Mouse (Mus musculus): ENCODE data around the gene Lrrc74b. TPM values are rescaled to one million over a fixed set of nuclear protein-coding genes. Genes with fewer than 3 reads are reported as not detected.

Lrrc74b gene
- not detected in 2 replicates for polyA plus RNA-seq (2015; fragmentation: Nextera tagmentation; extraction: Ambion mirVana)

- Histone ChIP-seq H3K36me3 (no peaks in the 10 kb centered on the region), H3K27me3 (peaks cover 33% of the 10 kb centered on the region), H3K4me2 (replicated peaks) (peak within 1 kb of the TSS; percentile 63), H3K4me1 (peaks cover 38% of the 10 kb centered on the region), H3K9me3 (no peaks in the 10 kb centered on the region), H3K4me3 (peak within 1 kb of the TSS; percentile 32), H3K9ac (peak within 1 kb of the TSS; percentile 56; the same call in 1 of the 2 replicates), H3K27ac (no peak within 1 kb of the TSS)
- WGBS, result 3% methylated on average over 22 of the region's 22 CpGs
- ATAC-seq (ENCODE audit: low FRiP score, low read depth), result peak; percentile 70
These were observed at the start of gene Lrrc74b for GRCm38 (mm10) chr16:17561128-17561750. Gene Lrrc74b, minus strand, starts transcription at chr16:17561247.

GRCm38 (mm10) chr16:17605684-17606083 lies 44.6 kb upstream of the Lrrc74b start:
- 78% methylated on average over 5 of the region's 5 CpGs for WGBS
- Histone ChIP-seq H3K27ac (no peak overlapping the region), H3K9ac (no peak overlapping the region), H3K4me1 (no peaks in the 10 kb centered on the region), H3K4me3 (no peak overlapping the region), H3K36me3 (no peaks in the 10 kb centered on the region), H3K9me3 (no peaks in the 10 kb centered on the region), H3K27me3 (no peaks in the 10 kb centered on the region), H3K4me2 (replicated peaks) (no peak overlapping the region)
- ATAC-seq (ENCODE audit: low FRiP score, low read depth), result no peak

- no peak for ATAC-seq (ENCODE audit: low FRiP score, low read depth)
- no peaks in the 10 kb centered on the region for H3K4me1 ChIP-seq
- no peak overlapping the region for H3K4me3 ChIP-seq
- no peaks in the 10 kb centered on the region for H3K27me3 ChIP-seq
- 72% methylated on average over 4 of the region's 4 CpGs for WGBS
- no peaks in the 10 kb centered on the region for H3K36me3 ChIP-seq
- H3K27ac ChIP-seq, result no peak overlapping the region
- H3K9me3 ChIP-seq, result no peaks in the 10 kb centered on the region
- no peak overlapping the region for H3K4me2 ChIP-seq (replicated peaks)
- no peak overlapping the region for H3K9ac ChIP-seq
These were observed 43.9 kb upstream of the Lrrc74b start for GRCm38 (mm10) chr16:17604941-17605340.

- H3K9ac ChIP-seq, result no peak overlapping the region
- H3K27ac ChIP-seq, result no peak overlapping the region
- no peak overlapping the region for H3K4me2 ChIP-seq (replicated peaks)
- no peaks in the 10 kb centered on the region for H3K36me3 ChIP-seq
- H3K9me3 ChIP-seq, result no peaks in the 10 kb centered on the region
- 56% methylated on average over 3 of the region's 3 CpGs for WGBS
- no peaks in the 10 kb centered on the region for H3K27me3 ChIP-seq
- no peak for ATAC-seq (ENCODE audit: low FRiP score, low read depth)
- no peaks in the 10 kb centered on the region for H3K4me1 ChIP-seq
- H3K4me3 ChIP-seq, result no peak overlapping the region
These were observed 40.0 kb upstream of the Lrrc74b start for GRCm38 (mm10) chr16:17600944-17601562.

- 22% methylated on average over 2 of the region's 2 CpGs for WGBS
- Histone ChIP-seq H3K4me3 (no peak overlapping the region), H3K9me3 (0 out of 2 replicates have a peak, but pooled peaks cover 6% of the 10 kb centered on the region), H3K4me1 (no peaks in the 10 kb centered on the region), H3K9ac (no peak overlapping the region), H3K27ac (no peak overlapping the region), H3K36me3 (no peaks in the 10 kb centered on the region), H3K27me3 (no peaks in the 10 kb centered on the region), H3K4me2 (replicated peaks) (no peak overlapping the region)
- ATAC-seq (ENCODE audit: low FRiP score, low read depth), result no peak
These were observed 29.7 kb upstream of the Lrrc74b start for GRCm38 (mm10) chr16:17590731-17591130.

GRCm38 (mm10) chr16:17584555-17584954 lies 23.5 kb upstream of the Lrrc74b start:
- H3K27me3 ChIP-seq, result no peaks in the 10 kb centered on the region
- H3K4me1 ChIP-seq, result no peaks in the 10 kb centered on the region
- 0 out of 2 replicates have a peak, but pooled peaks cover 9% of the 10 kb centered on the region for H3K9me3 ChIP-seq
- WGBS, result 89% methylated on average over 7 of the region's 7 CpGs
- no peaks in the 10 kb centered on the region for H3K36me3 ChIP-seq
- ATAC-seq (ENCODE audit: low FRiP score, low read depth), result no peak
- H3K27ac ChIP-seq, result no peak overlapping the region
- no peak overlapping the region for H3K9ac ChIP-seq
- H3K4me3 ChIP-seq, result no peak overlapping the region
- no peak overlapping the region for H3K4me2 ChIP-seq (replicated peaks)

GRCm38 (mm10) chr16:17583064-17583463 lies 22.0 kb upstream of the Lrrc74b start, which contains the start of gene Slc7a4:
Gene Slc7a4, minus strand, starts transcription at chr16:17583214.
- H3K27ac ChIP-seq, result no peak within 1 kb of the TSS
- no peak within 1 kb of the TSS for H3K4me2 ChIP-seq (replicated peaks)
- no peaks in the 10 kb centered on the region for H3K36me3 ChIP-seq
- 0 out of 2 replicates have a peak, but pooled peaks cover 4% of the 10 kb centered on the region for H3K9me3 ChIP-seq
- WGBS, result 17% methylated on average over 8 of the region's 8 CpGs
- ATAC-seq (ENCODE audit: low FRiP score, low read depth), result no peak
- no peak within 1 kb of the TSS for H3K9ac ChIP-seq
- H3K27me3 ChIP-seq, result peaks cover 6% of the 10 kb centered on the region
- no peak within 1 kb of the TSS for H3K4me3 ChIP-seq
- H3K4me1 ChIP-seq, result no peaks in the 10 kb centered on the region

- Histone ChIP-seq H3K27ac (no peak overlapping the region), H3K36me3 (no peaks in the 10 kb centered on the region), H3K9me3 (no peaks in the 10 kb centered on the region), H3K4me3 (peak overlapping the region; percentile 60), H3K9ac (peak overlapping the region; percentile 67), H3K27me3 (peaks cover 59% of the 10 kb centered on the region), H3K4me1 (peaks cover 9% of the 10 kb centered on the region), H3K4me2 (replicated peaks) (peak overlapping the region; percentile 88)
- 18% methylated on average over 8 of the region's 8 CpGs for WGBS
- no peak for ATAC-seq (ENCODE audit: low FRiP score, low read depth)
These were observed 15.8 kb upstream of the Lrrc74b start for GRCm38 (mm10) chr16:17576825-17577215.

- Histone ChIP-seq H3K9ac (peak overlapping the region; percentile 67), H3K9me3 (no peaks in the 10 kb centered on the region), H3K4me3 (peak overlapping the region; percentile 60), H3K4me2 (replicated peaks) (peak overlapping the region; percentile 88), H3K27ac (no peak overlapping the region), H3K4me1 (peaks cover 9% of the 10 kb centered on the region), H3K36me3 (no peaks in the 10 kb centered on the region), H3K27me3 (peaks cover 65% of the 10 kb centered on the region)
- 14% methylated on average over 45 of the region's 45 CpGs for WGBS
- peak; percentile 54; the same call in 1 of the 2 replicates for ATAC-seq (ENCODE audit: low FRiP score, low read depth)
These were observed 15.1 kb upstream of the Lrrc74b start for GRCm38 (mm10) chr16:17575870-17576824.

- Histone ChIP-seq H3K27me3 (peaks cover 48% of the 10 kb centered on the region), H3K4me1 (peaks cover 14% of the 10 kb centered on the region), H3K9me3 (no peaks in the 10 kb centered on the region), H3K27ac (no peak overlapping the region), H3K4me3 (no peak overlapping the region), H3K4me2 (replicated peaks) (no peak overlapping the region), H3K36me3 (no peaks in the 10 kb centered on the region), H3K9ac (no peak overlapping the region)
- ATAC-seq (ENCODE audit: low FRiP score, low read depth), result no peak
- 26% methylated on average over 4 of the region's 4 CpGs for WGBS
These were observed 5.1 kb upstream of the Lrrc74b start for GRCm38 (mm10) chr16:17566186-17566585.

GRCm38 (mm10) chr16:17564771-17565170 lies 3.7 kb upstream of the Lrrc74b start:
- WGBS, result 68% methylated on average over 3 of the region's 3 CpGs
- H3K27me3 ChIP-seq, result peaks cover 45% of the 10 kb centered on the region

GRCm38 (mm10) chr16:17564221-17564620 lies 3.2 kb upstream of the Lrrc74b start:
- peaks cover 45% of the 10 kb centered on the region for H3K27me3 ChIP-seq
- no peaks in the 10 kb centered on the region for H3K36me3 ChIP-seq
- H3K9ac ChIP-seq, result no peak overlapping the region
- peaks cover 25% of the 10 kb centered on the region for H3K4me1 ChIP-seq
- ATAC-seq (ENCODE audit: low FRiP score, low read depth), result no peak
- no peaks in the 10 kb centered on the region for H3K9me3 ChIP-seq
- 58% methylated on average over 2 of the region's 2 CpGs for WGBS
- no peak overlapping the region for H3K4me3 ChIP-seq
- no peak overlapping the region for H3K27ac ChIP-seq
- H3K4me2 ChIP-seq (replicated peaks), result no peak overlapping the region

More at GRCm38 (mm10) chr16:17564771-17565170, 3.7 kb upstream of the Lrrc74b start:
- H3K9ac ChIP-seq, result no peak overlapping the region
- H3K4me2 ChIP-seq (replicated peaks), result no peak overlapping the region
- H3K4me3 ChIP-seq, result no peak overlapping the region
- no peak for ATAC-seq (ENCODE audit: low FRiP score, low read depth)
- peaks cover 23% of the 10 kb centered on the region for H3K4me1 ChIP-seq
- no peaks in the 10 kb centered on the region for H3K36me3 ChIP-seq
- H3K9me3 ChIP-seq, result no peaks in the 10 kb centered on the region
- no peak overlapping the region for H3K27ac ChIP-seq

Measured in limb, embryonic 13.5 days (tissue).